Mouse (Mus musculus): ENCODE measurements around the gene Lmo4.

Lmo4 gene

DNA sequence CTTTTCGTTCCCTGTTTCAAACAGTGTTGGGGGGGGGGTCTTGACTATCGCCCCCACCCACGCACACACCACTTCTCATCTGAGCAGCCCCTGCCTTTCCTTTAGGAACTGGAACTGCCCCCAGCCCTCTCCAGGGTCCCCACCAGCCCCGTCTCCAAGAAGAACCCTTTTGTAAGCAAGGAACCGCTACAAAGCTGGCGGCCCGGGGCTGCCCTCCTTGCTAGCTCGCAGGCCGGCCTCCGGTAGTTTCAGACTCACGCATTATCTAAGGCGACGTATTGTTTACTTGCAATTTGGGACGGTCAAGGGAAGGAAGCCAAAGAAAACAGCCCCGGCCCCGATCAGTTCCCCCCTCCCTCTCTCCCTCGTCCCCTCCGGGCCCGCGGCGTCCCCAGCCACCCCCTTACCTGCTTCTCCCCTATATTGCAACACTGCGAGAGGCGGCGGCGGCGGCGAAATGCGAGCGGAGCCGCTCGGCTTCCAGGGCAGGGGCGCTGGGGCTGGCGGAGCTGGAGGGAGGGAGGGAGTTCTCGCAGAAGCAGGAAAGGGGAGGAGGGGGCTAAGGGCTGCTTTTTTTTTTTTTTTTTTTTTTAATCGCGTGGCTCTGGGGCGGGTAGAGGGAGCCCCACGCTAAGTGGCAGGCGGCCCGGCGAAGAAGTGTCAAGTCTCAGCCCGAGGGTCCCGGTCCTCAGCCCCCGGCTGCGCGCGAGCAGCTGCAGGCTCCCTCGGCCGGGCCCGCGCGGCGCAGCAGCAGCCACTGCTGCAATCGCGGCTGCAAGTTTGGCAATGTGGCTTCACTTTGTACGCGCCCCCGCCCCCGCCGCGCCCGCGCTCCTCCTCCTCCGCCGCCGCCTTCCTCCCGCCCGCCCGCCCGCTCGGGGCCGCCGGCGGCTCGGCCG, at the start of gene Lmo4:
TSS of gene Lmo4 (minus strand) at position 808 of the 899 bp plus-strand sequence.
- peak; percentile 57 for DNase-seq

DNA sequence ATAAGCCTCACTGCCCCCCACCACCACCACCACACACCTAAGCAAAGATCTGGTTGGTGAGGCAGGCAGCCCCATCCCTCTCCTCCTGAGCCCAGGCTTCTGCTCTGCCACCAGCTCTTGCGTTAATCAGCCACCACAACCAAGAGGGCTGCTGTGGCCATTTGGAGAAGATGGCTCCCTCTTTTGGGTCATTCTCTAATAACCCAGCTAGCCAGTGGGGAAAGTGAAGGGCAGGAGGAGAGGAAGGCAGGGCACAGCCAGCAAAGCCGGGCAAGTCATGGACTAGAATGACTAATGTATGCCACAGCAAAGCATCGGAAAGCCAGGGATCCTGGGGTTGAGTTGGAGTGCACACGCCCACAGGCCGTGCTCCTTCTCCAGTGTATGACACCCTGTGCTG, 49.3 kb upstream of the Lmo4 start:
- no peak for DNase-seq

DNA sequence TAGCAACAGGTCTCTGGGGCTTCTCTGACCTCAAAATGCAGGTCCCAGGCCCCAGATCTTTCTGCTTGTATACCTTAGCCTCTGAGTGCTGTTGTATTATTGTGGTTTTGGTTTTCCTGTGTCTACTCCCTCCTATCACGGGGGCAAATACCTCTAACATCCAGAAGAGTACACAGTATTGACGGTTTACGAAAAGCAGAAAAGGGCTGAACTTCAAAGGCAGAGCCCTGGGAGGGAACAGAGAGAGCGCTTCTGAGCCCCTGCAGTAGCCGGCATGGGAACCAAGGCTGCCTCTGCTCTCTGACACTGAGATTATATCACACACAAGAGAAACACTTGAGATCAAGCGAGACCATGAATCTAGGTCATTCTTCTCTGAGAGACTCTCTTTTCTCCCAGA, 48.0 kb upstream of the Lmo4 start:
- no peak for DNase-seq

DNA sequence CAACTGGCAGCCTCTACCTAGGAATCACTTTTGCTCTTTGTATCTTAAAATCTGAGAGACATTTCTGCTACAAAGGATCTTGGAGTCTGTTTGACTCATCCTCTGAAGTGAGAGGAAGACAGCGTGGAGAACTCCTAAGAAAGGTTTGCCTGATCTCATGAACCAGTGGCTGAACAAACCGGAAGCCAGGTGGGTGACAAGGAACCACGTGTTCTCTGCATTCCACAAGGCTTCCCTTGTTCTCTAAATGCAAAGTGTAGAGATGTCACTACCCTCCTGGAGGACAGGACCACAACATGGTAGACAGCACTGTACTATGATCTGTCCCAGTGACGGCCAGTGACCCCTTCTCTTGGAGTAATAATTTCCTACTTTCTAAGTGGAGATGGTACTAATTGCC, 47.1 kb upstream of the Lmo4 start:
- no peak for DNase-seq

DNA sequence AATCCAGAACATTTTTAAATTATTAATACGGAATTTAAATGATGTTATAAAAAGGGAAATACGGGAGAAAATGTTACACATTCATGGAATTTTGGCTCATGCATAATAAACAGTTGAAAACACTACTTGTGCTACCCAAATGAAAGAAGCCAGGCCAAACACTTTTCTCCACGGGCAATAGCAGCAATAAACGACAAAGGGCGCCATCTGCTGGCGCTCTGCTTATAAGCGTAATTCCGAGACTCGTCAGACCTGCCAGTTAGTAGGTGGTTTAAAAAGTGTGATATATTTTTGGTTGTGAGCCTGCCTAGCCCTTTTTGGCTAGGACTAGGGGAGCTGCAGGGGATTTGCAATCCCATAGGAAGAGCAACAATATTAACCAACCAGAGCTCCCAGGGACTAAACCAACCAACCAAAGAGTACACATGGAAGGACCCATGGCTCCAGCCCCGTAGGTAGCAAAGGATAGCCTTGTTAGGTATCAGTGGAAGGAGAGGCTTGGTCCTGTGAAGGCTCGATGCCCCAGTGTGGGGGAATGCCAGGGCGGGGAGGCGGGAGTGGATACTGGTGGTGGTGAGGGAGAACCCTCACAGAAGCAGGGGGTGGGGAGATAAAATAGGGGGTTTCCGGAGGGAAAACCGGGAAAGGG, 37.1 kb upstream of the Lmo4 start:
- peak; percentile 20 for DNase-seq

DNA sequence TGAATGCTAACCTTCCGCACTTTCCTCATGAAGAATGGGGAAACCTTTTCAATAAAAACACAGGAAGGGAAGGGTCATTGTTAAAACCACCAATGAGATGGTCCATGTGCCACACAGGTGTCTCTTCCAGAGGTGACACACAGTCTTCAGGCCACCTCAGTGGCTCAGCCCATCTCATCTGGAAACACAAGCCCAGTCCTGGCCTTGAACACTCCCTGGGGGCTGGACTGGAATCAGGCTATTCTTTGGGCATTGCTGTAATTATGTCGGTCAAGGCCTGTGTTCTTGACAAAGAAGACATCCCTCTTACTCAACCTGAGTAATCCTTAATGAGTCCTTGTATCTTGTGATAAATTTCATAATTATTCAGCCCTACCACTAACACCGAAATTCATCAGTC, 36.1 kb upstream of the Lmo4 start:
- DNase-seq = no peak

DNA sequence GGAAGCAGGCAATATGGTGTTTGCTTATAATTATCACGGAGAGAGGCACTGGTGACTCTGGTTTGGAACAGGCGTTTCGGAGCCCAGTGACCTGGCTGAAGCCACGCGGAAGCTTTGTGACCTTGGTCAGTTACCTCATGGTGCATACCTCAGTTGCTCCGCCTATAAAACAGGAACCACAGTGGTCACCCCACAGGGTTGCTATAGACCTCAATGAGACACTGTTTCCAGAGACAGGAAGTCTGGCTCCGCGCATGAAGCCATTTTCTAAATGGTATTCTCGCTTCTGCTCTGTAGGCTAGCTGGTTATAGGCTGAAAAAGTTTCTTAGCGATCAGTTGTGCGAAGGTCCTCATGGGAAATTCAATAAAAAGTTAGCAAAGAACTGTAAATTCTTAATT, 33.5 kb upstream of the Lmo4 start:
- DNase-seq = no peak

DNA sequence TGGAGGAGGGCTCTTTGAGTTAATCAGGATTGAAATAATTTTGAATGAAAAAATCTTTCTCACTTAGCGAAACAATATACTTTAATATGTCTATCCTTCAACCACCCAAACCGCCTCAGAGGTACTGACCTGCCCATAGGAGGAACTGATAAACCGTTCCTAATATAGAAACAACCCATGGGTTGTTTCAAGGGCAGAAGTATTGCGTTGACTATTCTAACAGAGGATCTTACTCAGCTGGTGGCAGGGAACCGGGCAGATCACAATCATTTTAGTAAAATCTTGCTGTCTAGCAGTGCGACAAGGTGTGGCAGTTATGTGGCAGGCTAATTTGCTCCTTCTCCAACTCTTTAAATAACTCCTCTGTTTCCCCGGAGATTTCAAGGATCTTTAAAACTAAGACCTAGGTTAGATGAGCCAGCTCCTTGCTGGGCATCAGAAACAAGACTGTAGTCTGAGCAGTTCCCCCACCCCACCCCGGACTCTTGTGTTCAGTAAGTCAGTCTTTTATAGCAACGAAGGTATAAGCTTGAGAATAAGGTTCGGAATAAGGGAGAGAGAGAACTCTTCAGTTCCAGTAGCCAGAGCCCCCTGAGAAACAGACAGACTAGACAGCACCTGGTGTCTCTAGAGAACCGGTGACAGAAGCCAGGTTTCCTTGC, 27.5 kb upstream of the Lmo4 start:
- no peak for DNase-seq

DNA sequence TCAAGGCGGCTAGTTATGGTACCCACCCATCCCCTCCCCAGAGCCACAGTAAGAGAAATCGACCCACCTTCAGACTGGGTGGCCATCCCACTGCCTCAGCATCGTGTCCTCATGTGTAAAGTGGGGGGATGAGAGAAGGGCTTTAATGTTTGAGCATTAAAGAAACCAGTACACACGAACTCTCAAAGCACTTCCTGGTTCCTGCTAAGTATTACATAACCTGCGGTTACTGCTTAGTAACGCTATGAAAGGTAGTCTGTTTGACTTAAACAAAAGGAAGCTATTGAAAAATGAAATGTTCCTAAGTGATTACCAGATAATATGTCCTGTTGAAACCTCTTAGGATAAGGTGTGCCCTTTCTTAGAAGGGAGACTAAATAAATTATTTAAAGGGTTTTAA, 26.9 kb upstream of the Lmo4 start:
- DNase-seq = no peak

DNA sequence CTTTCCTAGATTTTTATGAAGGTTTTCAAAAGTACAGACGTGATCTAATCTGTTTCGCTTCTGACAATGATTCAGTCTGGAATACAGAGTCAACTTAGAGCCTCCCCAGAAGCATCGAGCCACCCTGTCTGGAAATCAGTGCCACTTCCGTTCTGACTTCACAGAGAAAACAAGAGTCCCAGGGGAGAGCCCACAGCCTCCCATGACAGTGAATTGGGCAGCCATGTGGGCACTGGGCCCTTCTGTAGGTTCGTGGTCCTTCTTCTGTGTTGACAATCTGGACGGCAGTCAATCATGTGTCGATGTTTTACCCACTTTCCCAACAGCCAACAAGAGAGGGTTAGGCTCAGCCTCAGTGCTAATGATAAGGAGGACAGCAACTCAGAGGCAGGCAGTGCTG, 26.4 kb upstream of the Lmo4 start:
- no peak for DNase-seq

DNA sequence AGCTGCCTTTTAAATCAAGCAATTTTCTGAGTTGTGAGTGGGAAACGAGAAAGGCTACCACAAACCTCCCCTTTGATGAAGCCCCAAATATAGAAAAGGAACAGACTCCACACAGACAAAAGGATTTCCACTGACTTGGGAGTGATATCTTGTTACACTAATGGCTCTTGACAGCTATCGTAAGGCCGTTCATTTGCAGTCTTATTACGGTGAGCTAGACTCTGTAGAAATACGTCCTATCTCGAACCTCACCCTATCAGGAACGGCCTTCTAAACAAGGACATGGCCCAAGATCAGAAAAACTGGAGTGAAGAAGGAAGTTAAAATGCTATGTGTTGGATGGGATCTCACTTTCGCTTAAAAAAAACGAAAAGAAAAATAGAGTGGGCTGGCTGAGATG, 25.0 kb upstream of the Lmo4 start:
- no peak for DNase-seq

DNA sequence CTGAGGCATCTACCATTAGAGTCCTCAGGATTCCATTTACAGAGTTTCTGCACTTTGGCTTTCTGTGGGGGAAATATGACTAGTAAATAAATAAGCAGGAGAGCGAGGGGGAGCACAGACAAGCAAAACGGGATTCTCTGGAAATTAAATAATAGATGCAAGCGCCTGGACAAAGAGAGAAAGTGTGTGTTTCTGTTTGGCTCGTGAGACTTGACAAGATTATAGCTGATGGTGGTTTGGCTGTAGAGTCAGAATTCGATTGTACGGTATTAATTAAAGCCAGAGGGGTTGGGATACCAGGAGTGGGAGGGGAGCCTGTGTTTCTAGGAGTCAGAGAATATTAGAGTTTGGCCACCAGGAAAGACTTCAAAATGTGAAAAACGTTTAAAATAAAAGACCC, 24.3 kb upstream of the Lmo4 start:
- no peak for DNase-seq

DNA sequence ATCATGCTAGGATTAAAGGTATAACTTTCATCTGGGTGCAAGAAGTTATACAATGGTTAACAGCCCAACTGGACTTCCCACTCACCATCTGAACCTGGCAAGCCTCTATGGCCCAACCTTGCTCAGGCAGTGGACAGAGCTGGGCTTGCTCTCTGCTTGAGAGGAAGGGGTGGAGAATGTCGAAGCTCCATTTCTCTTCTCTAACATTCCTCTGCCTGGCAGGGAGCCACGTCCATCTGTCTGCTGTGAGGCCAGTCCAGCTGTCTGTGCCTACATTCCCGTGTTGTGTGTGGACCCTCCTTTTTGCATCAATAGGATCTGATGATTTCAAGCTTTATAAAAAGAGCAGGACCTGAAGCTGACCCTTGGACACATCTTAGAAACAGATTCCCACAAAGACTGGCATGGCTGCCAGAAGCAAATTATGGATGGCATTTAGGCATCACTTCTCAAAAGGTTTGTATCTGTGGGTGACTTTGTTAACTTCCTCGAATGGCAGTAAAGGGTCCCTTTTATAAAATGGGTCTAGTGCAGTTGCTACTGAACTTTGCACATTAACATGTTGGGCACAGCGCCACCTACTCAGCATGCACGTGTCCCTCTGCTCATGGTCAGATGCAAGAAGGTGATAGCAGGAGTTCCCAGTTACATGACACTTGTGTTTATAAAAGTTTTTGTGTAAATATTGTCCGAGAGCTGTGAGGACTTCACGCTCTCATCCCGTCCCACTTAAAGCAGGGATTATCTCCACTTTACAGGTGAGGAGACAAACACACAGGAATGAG, 20.6 kb upstream of the Lmo4 start:
- no peak for DNase-seq

DNA sequence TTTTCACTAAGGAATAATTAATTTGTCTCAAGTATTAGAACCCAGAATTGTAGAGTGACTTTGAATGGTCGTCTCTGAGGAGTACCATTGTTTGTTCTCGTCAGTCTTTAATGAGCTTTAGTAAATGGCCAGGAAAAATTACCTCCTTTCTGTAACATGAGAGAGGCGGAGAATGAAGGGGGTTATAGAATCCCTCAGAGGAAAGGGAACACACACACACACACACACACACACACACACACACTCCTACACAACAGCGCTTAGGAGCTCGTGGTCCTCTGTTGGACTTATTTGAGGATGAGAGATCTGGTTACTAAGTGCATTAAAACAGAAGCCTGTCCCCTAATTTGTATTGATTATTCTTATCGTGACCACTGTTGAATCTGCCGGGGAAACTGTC, 19.6 kb upstream of the Lmo4 start:
- DNase-seq = no peak

DNA sequence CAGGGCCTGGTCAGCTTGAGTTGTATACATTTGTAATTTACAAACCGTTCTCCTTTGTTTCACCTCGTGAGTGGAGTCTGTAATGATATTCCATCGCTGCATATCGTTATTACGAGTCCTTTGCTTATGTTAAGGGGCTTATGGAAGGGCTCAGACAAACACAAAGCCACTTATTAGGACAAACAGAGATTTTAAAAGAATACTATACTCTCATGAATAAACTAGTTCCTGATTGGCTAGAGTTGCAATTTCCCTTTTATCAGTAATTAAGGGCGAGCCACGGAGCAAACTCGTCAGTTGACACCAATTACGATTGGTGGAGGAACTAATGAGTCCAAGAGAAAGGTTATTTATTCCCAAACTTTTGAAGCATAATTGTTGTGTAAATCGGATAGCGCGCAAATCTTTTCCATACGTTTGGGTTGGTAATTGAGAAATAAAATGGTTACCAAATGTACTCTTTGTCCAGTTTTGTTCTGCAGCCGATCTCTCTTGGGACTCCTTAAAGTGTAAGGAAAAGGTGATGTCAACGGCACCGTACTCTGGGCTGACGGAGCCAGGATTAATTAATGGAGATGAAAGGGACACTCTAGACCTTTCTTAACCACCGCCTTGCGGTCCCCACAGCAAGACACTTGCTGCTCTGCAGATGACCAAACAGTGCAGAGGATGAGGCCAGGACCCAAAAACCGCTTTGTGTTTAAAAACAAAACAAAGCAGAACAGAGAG, 18.5 kb upstream of the Lmo4 start:
- no peak for DNase-seq

DNA sequence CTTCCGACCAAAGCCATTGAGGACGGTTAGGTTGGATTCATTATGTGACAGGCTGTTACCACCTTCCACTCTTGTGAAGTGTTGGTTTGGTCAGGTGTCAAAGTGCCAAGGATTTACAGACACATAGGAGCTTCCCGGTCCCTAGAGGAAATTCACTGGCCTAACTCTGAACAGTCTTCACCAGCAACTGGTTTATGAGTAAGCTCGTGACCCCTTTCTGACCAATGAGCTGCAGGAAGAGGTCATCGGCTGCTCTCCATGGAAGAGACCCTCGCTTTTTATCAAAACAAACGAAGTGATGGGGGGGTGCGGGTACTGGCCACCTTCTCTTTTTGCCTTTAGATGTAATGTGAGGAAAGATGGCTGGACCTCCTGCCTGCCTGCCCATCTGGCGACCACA, 17.4 kb upstream of the Lmo4 start:
- no peak for DNase-seq

DNA sequence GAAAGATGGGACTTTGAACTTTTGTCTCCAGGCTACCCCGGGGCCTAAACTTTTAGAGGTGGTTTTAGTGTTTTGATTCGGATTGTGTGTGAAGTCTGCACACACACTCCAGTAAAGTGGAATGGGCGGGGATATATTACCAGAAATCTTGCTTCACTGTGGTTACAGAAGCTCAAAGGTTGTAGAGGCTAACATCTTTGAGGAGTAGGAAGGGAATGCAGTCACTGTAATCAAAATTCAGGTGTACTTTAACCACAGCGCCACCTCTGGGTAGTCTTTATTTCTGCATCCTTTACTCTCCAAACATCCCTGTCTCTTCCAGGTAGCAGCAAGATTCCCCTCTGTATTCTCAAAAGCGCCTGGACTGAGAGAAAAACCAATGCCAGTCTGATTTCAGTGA, 2.5 kb upstream of the Lmo4 start:
- DNase-seq = peak; percentile 39

DNA sequence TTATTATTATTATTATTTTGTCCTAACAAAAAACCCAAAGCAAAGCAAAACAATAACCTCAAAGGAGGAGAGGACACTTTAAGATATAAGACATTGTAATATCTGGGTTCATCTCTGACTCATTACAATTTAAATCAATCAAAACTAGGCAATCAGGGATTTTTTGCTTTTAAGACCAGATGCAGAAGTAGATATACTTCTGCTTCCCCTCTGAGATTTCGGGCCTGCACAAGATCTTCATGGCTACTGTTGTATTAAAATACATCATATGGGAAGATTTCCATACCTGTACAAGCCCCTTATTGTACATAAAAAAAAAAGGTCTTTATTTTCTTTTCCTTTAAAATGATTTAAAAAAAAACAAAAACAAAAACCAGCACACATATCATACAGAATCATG, 1.9 kb upstream of the Lmo4 start:
- no peak for DNase-seq

DNA sequence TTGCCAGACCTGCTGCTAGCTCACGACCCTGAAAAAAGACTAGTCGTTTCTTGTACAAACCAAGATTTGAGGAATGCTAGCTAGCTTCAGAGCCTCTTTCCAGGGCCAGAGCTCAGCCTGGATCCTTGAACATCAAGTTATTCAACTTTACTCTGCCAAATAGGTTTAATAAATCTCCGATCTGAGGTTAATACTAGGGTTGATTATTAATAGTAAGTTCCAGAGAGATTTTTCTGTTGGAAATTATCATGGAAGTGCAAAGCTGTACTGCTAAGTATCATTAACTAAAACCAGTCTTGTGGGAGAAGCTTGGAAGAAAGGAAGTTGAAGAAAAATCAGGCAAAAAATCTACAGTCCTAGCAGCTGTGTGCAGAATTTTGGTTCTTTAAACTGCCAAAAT, 1.2 kb upstream of the Lmo4 start:
- no peak for DNase-seq

DNA sequence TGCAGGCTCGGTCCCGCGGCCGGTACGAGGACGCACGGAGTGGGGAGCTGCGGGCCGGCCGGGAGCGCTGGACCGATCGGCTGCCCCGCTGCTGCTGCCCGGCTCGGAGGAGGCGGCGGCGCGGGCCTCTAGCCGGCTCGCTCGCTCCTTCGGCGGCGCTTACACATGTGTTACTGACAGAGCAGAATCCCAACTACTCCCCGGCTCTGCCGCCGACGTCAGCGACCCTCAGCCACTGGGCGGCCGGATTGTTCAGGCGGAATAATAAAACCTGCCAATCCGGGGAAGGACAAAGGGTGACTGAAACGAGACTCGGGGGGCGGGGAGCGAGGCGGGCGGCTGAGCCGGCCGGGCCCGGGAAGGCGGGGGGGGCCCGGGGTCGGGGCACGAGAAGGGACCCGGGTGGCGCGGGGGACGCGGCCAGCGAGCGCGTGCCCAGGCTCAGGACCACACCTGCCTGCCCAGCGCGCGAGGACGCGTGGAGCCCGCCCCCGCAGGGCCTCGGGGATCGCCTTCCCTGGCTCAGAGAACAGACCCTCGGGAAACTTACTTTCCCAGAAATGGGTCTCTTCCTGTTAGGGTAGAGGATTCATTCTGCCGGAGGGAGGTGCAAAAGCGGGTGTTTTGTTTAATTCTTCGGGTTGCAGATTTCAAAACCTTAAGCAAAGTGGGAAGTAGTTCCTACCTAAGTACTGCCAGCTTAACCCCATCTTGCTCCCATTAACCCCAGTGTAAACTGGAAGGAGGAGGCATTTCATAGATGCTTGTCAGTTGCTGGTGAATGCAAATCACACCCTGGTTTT, 532 bp upstream of the Lmo4 start:
- DNase-seq = peak; percentile 91

DNA sequence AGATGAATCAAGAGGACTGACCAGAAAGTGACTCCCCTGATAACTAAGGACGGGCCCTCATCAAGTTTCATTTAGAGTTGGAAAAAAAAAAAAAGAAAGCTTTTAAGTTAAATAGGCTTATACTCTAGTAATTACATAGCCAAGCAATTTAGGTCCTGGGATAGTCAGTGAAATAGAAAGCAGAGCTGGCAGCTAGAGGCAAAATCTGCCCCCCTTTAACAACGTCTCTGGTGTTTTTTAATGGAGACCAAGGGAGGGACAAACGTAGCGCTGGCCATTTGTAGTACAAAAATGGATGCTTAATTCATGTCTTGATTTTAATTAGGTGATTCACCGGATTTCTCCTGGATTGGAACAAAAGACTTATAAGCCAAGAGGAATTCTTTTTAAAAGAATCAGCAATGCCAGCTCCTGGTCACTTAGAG, 1.0 kb downstream of the Lmo4 start:
- no peak for DNase-seq
